Mouse (Mus musculus): Measurements from ENCODE around the gene Kansl1. TPM values are rescaled to one million over a fixed set of nuclear protein-coding genes. Genes with fewer than 3 reads are reported as not detected.

Kansl1 gene
- polyA plus RNA-seq (2015; fragmentation: Nextera tagmentation; extraction: Ambion mirVana): 30.3 and 30.6 TPM in 2 replicates

DNA sequence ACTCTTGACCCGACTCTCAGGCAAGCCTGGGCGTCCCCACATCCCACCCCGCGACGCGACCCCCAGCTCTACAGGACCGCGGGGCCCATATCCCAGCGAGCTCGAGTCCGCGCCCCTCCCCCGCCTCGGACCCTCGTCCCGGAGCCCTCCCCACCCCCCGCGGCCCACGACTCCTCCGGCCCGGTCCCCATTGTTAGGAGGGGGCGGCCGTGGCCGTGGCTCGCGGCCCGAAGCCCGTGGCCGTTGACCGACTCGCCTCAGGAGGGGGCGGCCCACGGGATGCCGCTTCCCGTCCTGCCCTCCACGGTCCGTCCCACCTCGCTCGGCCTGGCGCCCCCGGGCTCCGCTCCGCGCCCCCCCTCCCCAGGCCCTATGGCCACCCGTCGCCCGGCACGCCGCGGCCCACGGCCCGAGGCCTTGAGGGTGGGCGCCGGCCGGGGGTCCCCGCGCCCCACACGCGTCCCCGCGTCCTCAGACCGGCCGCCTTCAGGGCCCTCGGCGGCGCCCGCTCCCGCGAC lies at the start of gene Kansl1:
Kansl1 (minus strand) TSS at position 111 of the 518 bp plus-strand sequence.
- Histone ChIP-seq H3K36me3 (0 out of 2 replicates have a peak, but pooled peaks cover 7% of the 10 kb centered on the region), H3K4me1 (peaks cover 22% of the 10 kb centered on the region), H3K9ac (replicated peaks) (peak within 1 kb of the TSS; percentile 86), H3K4me3 (peak within 1 kb of the TSS; percentile 62), H3K4me2 (replicated peaks) (peak within 1 kb of the TSS; percentile 75), H3K27ac (replicated peaks) (peak within 1 kb of the TSS; percentile 59), H3K27me3 (no peaks in the 10 kb centered on the region), H3K9me3 (no peaks in the 10 kb centered on the region)
- ATAC-seq (replicated peaks): peak; percentile 76
- 1% methylated on average over 50 of the region's 69 CpGs for WGBS

DNA sequence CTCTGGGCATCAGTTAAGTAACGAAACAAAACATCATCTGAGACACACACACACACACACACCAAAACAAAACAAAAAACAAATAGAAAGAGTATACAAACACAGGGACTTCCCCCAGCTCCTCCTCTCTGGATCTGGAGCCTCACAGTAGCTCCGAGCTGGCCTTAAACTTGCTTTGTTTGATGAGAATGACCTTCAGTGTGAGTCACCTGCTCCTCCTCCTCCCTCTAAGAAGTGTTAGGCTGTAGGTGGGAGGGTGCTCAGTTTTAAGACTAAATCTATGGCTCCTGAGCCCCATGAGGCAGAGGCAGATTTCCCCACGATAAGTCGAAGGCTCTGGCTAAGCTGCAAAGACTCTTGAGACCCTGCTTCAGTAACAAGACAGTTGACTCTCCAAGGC lies 43.8 kb upstream of the Kansl1 start:
- Histone ChIP-seq H3K27me3 (no peaks in the 10 kb centered on the region), H3K9me3 (no peaks in the 10 kb centered on the region), H3K27ac (replicated peaks) (no peak overlapping the region), H3K4me3 (no peak overlapping the region), H3K9ac (replicated peaks) (no peak overlapping the region), H3K4me1 (no peaks in the 10 kb centered on the region), H3K36me3 (peaks cover 78% of the 10 kb centered on the region), H3K4me2 (replicated peaks) (no peak overlapping the region)
- ATAC-seq (replicated peaks): no peak
- 88% methylated on average over 4 of the region's 4 CpGs for WGBS

DNA sequence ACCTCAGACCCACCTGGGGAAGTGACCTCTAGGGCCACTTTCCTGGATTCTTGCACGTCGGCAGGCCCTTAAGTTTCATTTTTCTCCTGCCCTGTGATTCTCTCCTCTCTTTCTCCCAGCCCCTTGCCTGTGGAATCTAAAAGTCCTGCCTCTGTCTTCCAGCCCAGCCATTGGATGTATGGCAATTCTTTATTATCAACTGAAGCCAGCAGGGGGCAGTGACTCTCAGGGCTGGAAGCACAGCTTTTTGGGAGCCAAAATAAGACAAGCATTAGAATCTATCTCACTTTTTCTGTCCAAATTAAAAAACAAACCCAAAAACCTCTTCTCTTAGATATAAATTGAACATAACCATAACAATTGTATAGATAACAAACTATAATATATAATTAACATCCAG lies 41.9 kb upstream of the Kansl1 start:
- Histone ChIP-seq H3K4me2 (replicated peaks) (no peak overlapping the region), H3K36me3 (peaks cover 78% of the 10 kb centered on the region), H3K9ac (replicated peaks) (no peak overlapping the region), H3K4me1 (no peaks in the 10 kb centered on the region), H3K4me3 (no peak overlapping the region), H3K27me3 (no peaks in the 10 kb centered on the region), H3K27ac (replicated peaks) (no peak overlapping the region), H3K9me3 (no peaks in the 10 kb centered on the region)
- no peak for ATAC-seq (replicated peaks)
- 84% methylated on average over 2 of the region's 2 CpGs for WGBS

DNA sequence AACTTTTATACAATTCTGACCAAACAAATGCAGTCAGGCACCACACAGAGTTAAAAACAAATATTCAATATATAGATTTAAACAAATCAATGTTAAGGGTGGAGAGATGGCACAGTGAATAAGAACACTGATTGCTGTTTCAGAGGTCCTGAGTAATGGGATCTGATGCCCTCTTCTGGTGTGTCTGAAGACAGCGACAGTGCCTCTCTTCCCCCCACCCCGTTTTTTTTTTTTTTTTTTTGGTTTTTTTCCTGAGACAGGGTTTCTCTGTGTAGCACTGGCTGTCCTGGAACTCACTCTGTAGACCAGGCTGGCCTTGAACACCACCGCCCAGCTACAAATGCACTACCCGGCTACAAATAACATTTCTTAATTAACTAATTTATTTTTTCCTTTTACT lies 39.8 kb upstream of the Kansl1 start:
- Histone ChIP-seq H3K9me3 (no peaks in the 10 kb centered on the region), H3K9ac (replicated peaks) (no peak overlapping the region), H3K36me3 (peaks cover 72% of the 10 kb centered on the region), H3K27me3 (no peaks in the 10 kb centered on the region), H3K4me3 (no peak overlapping the region), H3K4me1 (no peaks in the 10 kb centered on the region), H3K27ac (replicated peaks) (no peak overlapping the region), H3K4me2 (replicated peaks) (no peak overlapping the region)
- WGBS: 71% methylated on average over 4 of the region's 4 CpGs
- ATAC-seq (replicated peaks): no peak

DNA sequence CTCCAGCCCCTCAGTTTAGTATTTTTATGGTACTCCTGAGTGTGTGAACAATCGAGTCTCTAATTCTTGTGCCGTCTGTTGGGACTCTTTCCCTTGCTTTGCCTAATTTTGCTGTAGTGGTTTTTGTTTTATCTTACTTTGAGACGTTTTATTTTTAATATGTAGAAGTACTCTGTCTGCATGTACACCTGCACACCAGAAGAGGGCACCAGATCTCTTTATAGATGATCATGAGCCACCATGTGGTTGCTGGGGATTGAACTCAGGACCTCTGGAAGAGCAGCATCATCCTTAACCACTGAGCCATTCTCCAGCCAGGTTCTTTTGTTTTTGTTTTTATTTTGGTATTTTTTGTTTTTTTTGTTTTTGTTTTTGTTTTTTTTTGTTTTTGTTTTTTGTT lies 19.6 kb upstream of the Kansl1 start:
- Histone ChIP-seq H3K36me3 (no peaks in the 10 kb centered on the region), H3K9ac (replicated peaks) (no peak overlapping the region), H3K4me2 (replicated peaks) (no peak overlapping the region), H3K4me3 (no peak overlapping the region), H3K4me1 (no peaks in the 10 kb centered on the region), H3K27ac (replicated peaks) (no peak overlapping the region), H3K27me3 (no peaks in the 10 kb centered on the region), H3K9me3 (no peaks in the 10 kb centered on the region)
- 86% methylated on average over 3 of the region's 3 CpGs for WGBS
- no peak for ATAC-seq (replicated peaks)

DNA sequence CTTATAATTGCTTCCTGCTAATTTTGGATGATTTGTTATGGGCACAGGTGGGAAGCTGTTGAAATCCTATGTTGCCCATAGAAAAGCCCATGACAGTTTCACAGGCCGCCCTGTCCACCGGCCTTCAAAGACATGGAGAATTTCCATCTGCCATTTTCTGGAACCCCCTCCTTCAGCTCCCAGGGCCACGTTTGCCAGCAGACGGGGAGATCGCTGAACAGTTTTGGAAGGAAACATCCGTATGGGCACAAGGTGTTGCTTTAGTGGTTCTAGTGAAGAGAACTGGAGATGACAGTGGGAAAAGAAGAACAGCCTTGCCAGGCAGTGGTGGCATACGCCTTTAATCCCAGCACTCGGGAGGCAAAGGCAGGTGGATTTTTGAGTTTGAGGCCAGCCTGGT lies 13.3 kb upstream of the Kansl1 start:
- no peak overlapping the region for H3K27ac ChIP-seq (replicated peaks)
- no peak overlapping the region for H3K9ac ChIP-seq (replicated peaks)
- H3K9me3 ChIP-seq: peaks cover 5% of the 10 kb centered on the region; the same call in 1 of the 2 replicates
- H3K27me3 ChIP-seq: no peaks in the 10 kb centered on the region
- H3K4me1 ChIP-seq: no peaks in the 10 kb centered on the region
- H3K4me3 ChIP-seq: no peak overlapping the region
- no peak for ATAC-seq (replicated peaks)
- no peak overlapping the region for H3K4me2 ChIP-seq (replicated peaks)
- 91% methylated on average over 8 of the region's 8 CpGs for WGBS
- H3K36me3 ChIP-seq: no peaks in the 10 kb centered on the region

DNA sequence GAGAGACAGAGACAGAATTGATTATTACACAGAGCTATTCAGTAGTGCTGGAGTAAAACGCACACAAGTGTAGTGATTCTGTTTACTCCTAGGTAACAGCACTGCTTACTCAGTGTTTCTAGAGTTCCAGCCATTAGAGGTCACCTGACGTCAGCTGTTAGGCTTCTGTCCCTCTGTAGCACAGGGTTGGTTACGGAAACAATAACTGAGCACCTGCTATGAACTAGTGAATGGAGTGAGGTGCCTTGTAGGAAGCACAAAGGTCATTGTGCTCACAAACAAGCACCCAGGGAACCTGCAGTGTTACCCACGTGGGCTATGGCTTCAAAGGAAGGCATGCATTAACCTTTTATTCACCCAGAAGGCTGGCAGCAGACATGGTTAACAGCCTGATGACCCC lies 10.8 kb upstream of the Kansl1 start:
- H3K36me3 ChIP-seq: no peaks in the 10 kb centered on the region
- no peak for ATAC-seq (replicated peaks)
- no peak overlapping the region for H3K4me2 ChIP-seq (replicated peaks)
- peaks cover 5% of the 10 kb centered on the region; the same call in 1 of the 2 replicates for H3K9me3 ChIP-seq
- no peaks in the 10 kb centered on the region for H3K4me1 ChIP-seq
- 61% methylated on average over 4 of the region's 4 CpGs for WGBS
- H3K27ac ChIP-seq (replicated peaks): no peak overlapping the region
- H3K4me3 ChIP-seq: no peak overlapping the region
- no peaks in the 10 kb centered on the region for H3K27me3 ChIP-seq
- no peak overlapping the region for H3K9ac ChIP-seq (replicated peaks)

DNA sequence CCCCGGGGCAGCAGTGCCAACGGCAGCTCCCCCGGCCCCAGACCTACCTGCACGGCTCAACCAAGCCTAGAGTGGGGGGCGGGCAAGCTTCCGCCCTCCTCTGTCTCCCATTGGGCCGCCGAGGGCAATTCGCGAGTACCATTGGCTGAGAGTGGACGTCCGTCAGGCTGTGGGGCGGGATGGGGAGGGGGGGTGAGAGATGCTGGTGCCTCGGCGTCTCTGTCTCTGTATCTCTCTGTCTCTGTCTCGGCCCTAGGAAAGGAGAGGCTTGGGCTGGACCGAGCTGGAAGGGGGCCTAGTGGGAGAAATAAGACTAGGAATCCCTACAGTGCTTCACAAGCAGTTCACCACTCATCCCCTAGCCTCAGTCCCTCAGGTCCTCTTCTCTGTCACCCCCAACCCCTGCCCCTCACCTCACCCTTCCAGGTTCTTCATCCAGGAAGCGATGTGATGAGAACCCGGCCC lies 742 bp upstream of the Kansl1 start:
- peak; percentile 100 for ATAC-seq (replicated peaks)
- Histone ChIP-seq H3K9ac (replicated peaks) (peak overlapping the region; percentile 86), H3K4me2 (replicated peaks) (peak overlapping the region; percentile 75), H3K36me3 (0 out of 2 replicates have a peak, but pooled peaks cover 3% of the 10 kb centered on the region), H3K4me3 (peak overlapping the region; percentile 62), H3K27ac (replicated peaks) (peak overlapping the region; percentile 59), H3K4me1 (peaks cover 22% of the 10 kb centered on the region), H3K27me3 (no peaks in the 10 kb centered on the region), H3K9me3 (no peaks in the 10 kb centered on the region)
- WGBS: 2% methylated on average over 13 of the region's 19 CpGs

DNA sequence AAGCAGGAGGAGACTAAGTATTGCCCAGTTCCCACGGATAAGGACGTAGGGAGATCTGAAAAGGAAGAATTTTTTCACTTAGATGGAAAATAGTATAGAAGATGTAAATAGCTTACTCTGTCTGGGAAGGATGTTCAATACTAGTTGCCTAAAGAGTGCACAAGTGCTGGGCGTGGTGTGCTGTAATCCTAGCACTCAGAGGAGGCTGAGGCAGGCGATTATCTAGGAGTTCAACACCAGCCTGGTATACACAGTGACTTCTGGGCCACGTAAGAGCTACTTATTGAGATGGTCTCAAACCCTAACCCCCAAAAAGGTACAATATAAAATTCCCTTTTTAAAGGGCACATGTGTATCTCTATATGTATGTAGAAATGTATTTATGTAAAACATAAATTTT lies 963 bp downstream of the Kansl1 start:
- 77% methylated on average over 5 of the region's 5 CpGs for WGBS
- 0 out of 2 replicates have a peak overlapping the region, but pooled peaks have one; percentile 15 for H3K4me2 ChIP-seq (replicated peaks)

DNA sequence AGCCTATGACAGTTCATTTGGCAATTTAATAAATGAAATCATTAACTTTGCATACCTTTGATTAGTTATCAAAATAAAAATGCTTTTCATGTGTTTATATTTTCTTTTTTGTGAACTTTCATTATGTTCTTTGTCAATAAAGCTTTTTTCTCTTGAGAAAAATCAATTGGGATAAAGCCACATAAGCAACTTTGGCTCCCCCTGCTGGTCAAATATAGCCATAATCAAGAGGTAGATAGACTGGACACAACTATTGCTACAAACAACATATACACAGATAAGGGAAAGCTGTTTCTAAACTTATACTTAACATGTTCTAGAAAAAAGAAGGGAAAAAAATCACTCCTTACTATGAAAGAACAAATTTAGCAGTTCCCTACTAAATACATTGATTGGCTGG lies 7.1 kb downstream of the Kansl1 start:
- H3K27me3 ChIP-seq: no peaks in the 10 kb centered on the region
- ATAC-seq (replicated peaks): no peak
- no peaks in the 10 kb centered on the region for H3K9me3 ChIP-seq

More for the DNA sequence above, 963 bp downstream of the Kansl1 start:
- Histone ChIP-seq H3K4me3 (0 out of 2 replicates have a peak overlapping the region, but pooled peaks have one; percentile 10), H3K36me3 (0 out of 2 replicates have a peak, but pooled peaks cover 7% of the 10 kb centered on the region), H3K27ac (replicated peaks) (no peak overlapping the region), H3K27me3 (no peaks in the 10 kb centered on the region), H3K4me1 (peaks cover 22% of the 10 kb centered on the region), H3K9ac (replicated peaks) (no peak overlapping the region), H3K9me3 (no peaks in the 10 kb centered on the region)
- no peak for ATAC-seq (replicated peaks)

DNA sequence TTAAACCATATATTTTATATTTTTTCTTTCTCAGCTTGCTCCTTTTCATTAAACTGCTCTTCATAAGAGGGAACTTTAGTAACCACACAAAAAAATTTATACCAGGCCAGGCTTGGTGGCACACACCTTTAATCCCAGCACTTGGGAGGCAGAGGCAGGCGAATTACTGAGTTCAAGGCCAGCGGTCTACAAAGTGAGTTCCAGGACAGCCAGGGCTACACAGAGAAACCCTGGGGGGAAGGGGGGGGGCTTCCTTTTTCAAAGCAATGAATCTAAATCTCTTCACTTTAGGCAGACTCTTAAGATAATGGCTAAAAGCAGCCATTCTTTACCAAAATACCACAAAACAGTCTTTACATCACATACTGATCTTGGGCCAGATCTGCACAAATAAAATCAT lies 9.0 kb downstream of the Kansl1 start:
- ATAC-seq (replicated peaks): no peak
- H3K9ac ChIP-seq (replicated peaks): no peak overlapping the region
- no peak overlapping the region for H3K27ac ChIP-seq (replicated peaks)
- H3K27me3 ChIP-seq: no peaks in the 10 kb centered on the region
- H3K36me3 ChIP-seq: 0 out of 2 replicates have a peak, but pooled peaks cover 6% of the 10 kb centered on the region
- H3K9me3 ChIP-seq: no peaks in the 10 kb centered on the region
- 0 out of 2 replicates have a peak, but pooled peaks cover 3% of the 10 kb centered on the region for H3K4me1 ChIP-seq
- H3K4me3 ChIP-seq: no peak overlapping the region
- H3K4me2 ChIP-seq (replicated peaks): no peak overlapping the region
- 92% methylated on average over 2 of the region's 2 CpGs for WGBS

More for the DNA sequence above, 7.1 kb downstream of the Kansl1 start:
- H3K9ac ChIP-seq (replicated peaks): no peak overlapping the region
- peaks cover 9% of the 10 kb centered on the region for H3K4me1 ChIP-seq
- no peak overlapping the region for H3K4me3 ChIP-seq
- H3K27ac ChIP-seq (replicated peaks): no peak overlapping the region
- 0 out of 2 replicates have a peak, but pooled peaks cover 6% of the 10 kb centered on the region for H3K36me3 ChIP-seq
- no peak overlapping the region for H3K4me2 ChIP-seq (replicated peaks)

DNA sequence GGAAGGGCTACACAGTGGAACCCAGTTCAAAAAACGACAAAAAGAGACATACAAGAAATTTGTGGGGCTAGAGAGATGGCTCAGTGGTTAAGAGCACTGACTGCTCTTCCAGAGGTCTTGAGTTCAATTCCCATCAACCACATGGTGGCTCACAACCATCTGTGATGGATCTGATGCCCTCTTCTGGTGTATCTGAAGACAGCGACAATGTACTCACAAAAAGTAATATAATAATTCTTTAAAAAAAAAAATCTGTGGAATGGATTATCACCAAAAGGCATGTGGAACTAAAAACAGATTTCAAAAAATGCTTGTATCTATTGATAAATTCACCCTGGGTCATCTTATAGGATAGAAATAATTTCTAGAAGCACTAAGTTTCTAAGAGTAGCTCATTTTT lies 10.2 kb downstream of the Kansl1 start:
- no peak overlapping the region for H3K9ac ChIP-seq (replicated peaks)
- H3K9me3 ChIP-seq: no peaks in the 10 kb centered on the region
- no peaks in the 10 kb centered on the region for H3K27me3 ChIP-seq
- 0 out of 2 replicates have a peak, but pooled peaks cover 2% of the 10 kb centered on the region for H3K36me3 ChIP-seq
- H3K4me3 ChIP-seq: no peak overlapping the region
- no peak overlapping the region for H3K4me2 ChIP-seq (replicated peaks)
- no peak for ATAC-seq (replicated peaks)
- H3K27ac ChIP-seq (replicated peaks): no peak overlapping the region
- 0 out of 2 replicates have a peak, but pooled peaks cover 3% of the 10 kb centered on the region for H3K4me1 ChIP-seq
- WGBS: 79% methylated on average over 2 of the region's 2 CpGs

DNA sequence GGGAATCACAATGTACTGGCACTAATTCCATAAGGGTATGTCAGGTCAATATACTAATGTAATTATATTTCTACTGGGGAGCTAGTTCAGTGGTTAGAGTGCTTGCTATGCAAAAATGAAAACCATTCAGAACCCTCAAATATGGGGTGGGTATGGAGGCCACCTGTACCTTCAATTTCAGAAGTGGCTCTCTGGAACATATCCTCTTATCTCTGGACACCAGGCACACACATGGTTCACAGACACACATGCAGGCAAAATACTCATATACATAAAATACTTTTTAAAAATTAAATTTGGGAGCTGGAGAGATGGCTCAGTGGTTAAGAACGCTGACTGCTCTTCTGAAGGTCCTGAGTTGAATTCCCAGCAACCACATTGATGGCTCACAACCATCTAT lies 16.0 kb downstream of the Kansl1 start:
- 95% methylated on average over 1 of the region's 1 CpGs for WGBS
- no peaks in the 10 kb centered on the region for H3K9me3 ChIP-seq
- no peaks in the 10 kb centered on the region for H3K36me3 ChIP-seq
- no peak overlapping the region for H3K9ac ChIP-seq (replicated peaks)
- no peak overlapping the region for H3K27ac ChIP-seq (replicated peaks)
- H3K4me1 ChIP-seq: no peaks in the 10 kb centered on the region
- no peak overlapping the region for H3K4me2 ChIP-seq (replicated peaks)
- no peak for ATAC-seq (replicated peaks)
- no peak overlapping the region for H3K4me3 ChIP-seq
- no peaks in the 10 kb centered on the region for H3K27me3 ChIP-seq

All from forebrain, embryonic 15.5 days (tissue).